Mouse (Mus musculus) limb, embryonic 15.5 days (tissue): ENCODE measurements at regions not wholly inside any gene's neighbourhood (a gene's known extent, or its start where the extent isn't known, plus 50 kb on each side); places are given as distances from the start of the nearest gene placed in this dataset.

ENCODE experiments used
- ATAC-seq: fragments of 200-750 bp; cut with Nextera tagmentation; 2 replicates; pipeline ENCODE4 v1.8.0; 2017; ENCODE audit warnings: low read depth, moderate TSS enrichment; ENCODE audit not compliant: insufficient number of reproducible peaks, low FRiP score, low TSS enrichment
- H3K27ac ChIP-seq: fragments of 300-500 bp; sonication (generic); 2 replicates; pipeline ENCODE4 v1.5.1; 2015; ENCODE audit warnings: moderate library complexity, mild to moderate bottlenecking, inconsistent platforms
- H3K27me3 ChIP-seq: fragments of 300-500 bp; sonication (generic); 2 replicates; pipeline ENCODE4 v1.6.1; 2015; ENCODE audit warnings: inconsistent platforms
- H3K36me3 ChIP-seq: fragments of 300-500 bp; sonication (generic); 2 replicates; pipeline ENCODE4 v1.6.1; 2015; ENCODE audit warnings: inconsistent platforms
- H3K4me1 ChIP-seq: fragments of 300-500 bp; sonication (generic); 2 replicates; pipeline ENCODE4 v1.6.1; 2015; ENCODE audit warnings: inconsistent platforms
- H3K4me2 ChIP-seq: fragments of 300-500 bp; sonication (generic); 2 replicates; pipeline ENCODE4 v1.6.1; 2015; ENCODE audit warnings: mild to moderate bottlenecking, inconsistent platforms
- H3K4me3 ChIP-seq: fragments of 300-500 bp; sonication (generic); 2 replicates; pipeline ENCODE4 v1.5.1; 2015; ENCODE audit warnings: mild to moderate bottlenecking, inconsistent platforms
- H3K9ac ChIP-seq: fragments of 300-500 bp; sonication (generic); 2 replicates; pipeline ENCODE4 v1.6.1; 2015; ENCODE audit warnings: inconsistent platforms
- H3K9me3 ChIP-seq: fragments of 300-500 bp; sonication (generic); 2 replicates; pipeline ENCODE4 v1.6.1; 2016; ENCODE audit warnings: inconsistent platforms
- WGBS: fragments of 180-500 bp; shearing (Covaris S2); methylation state at CpG from one replicate; pipeline ENCODE4 v1.1.7; 2015; 5-methylcytosine and 5-hydroxymethylcytosine counted together

DNA sequence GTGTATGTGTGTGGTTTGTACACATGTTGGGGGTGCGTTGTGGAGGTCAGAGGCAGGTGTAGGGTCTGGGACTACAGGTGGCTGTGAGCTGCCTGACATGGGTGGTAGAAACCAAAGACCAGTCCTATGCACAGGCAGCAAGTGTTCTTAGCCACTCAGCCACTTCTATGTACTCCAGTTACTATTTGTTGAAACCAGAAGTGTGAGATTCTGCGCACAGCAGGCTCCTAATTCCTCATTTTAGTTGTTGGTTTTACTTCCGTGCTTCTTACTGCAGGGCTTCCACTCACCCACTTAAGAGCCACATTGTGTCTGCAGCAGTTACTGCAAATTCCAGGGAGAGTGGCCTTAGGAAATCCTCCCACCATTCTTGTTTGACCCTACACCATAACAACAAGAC is 208.0 kb upstream of the Runx1 start:
- H3K9me3 ChIP-seq, result no peaks in the 10 kb centered on the region
- H3K4me1 ChIP-seq, result no peaks in the 10 kb centered on the region
- H3K27me3 ChIP-seq, result no peaks in the 10 kb centered on the region
- no peak overlapping the region for H3K4me3 ChIP-seq
- H3K27ac ChIP-seq, result no peak overlapping the region
- WGBS, result 71% methylated on average over 3 of the region's 3 CpGs
- no peaks in the 10 kb centered on the region for H3K36me3 ChIP-seq
- no peak overlapping the region for H3K4me2 ChIP-seq
- ATAC-seq, result no peak
- H3K9ac ChIP-seq, result no peak overlapping the region

DNA sequence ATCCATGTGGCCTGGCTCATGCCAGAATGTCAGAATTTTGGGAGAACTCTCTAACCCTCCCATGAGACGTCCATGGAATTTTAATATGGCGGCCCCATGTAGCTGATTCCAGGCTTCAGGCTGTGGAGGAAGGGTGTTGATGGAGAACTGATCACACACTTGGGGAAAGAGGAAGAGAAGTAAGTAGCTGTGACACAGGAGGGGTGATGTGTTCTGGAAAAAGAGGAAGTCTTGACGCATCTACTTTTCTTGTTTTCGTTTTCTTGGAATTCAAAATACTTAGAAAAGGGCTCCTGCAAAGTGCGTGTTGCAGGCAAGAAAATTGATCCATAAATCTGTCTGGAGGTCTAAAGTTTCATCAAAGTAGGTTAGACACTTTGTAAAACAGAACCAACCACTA is 205.7 kb upstream of the Runx1 start:
- no peak overlapping the region for H3K27ac ChIP-seq
- no peak overlapping the region for H3K4me2 ChIP-seq

DNA sequence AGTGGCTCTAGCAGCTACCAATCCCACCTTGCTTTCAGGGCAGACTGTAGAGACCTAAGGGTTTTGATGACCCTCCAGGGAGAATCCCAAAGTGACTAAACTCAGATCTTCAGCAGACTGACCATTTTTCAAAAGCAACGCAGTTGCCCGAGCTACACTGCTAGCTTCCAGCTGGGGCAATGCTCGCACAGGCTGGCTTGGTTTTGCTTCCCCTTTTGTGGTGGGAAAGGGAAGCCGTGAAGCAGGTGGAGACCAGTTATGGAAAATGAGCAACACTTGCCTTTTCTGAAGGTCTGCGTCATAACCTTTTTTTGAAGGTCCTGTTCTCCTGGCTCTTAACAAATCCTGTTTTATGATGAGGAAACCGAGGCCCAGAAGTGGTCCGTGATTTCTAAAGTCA is 202.7 kb upstream of the Runx1 start:
- H3K36me3 ChIP-seq, result no peaks in the 10 kb centered on the region
- no peak overlapping the region for H3K9ac ChIP-seq
- no peak for ATAC-seq
- no peak overlapping the region for H3K27ac ChIP-seq
- H3K4me2 ChIP-seq, result no peak overlapping the region
- no peak overlapping the region for H3K4me3 ChIP-seq
- H3K4me1 ChIP-seq, result 0 out of 2 replicates have a peak, but pooled peaks cover 2% of the 10 kb centered on the region
- no peaks in the 10 kb centered on the region for H3K9me3 ChIP-seq
- WGBS, result 64% methylated on average over 7 of the region's 7 CpGs
- no peaks in the 10 kb centered on the region for H3K27me3 ChIP-seq

More for the DNA sequence above, 205.7 kb upstream of the Runx1 start:
- Histone ChIP-seq H3K27me3 (no peaks in the 10 kb centered on the region), H3K4me3 (no peak overlapping the region), H3K9ac (no peak overlapping the region), H3K4me1 (no peaks in the 10 kb centered on the region), H3K36me3 (no peaks in the 10 kb centered on the region), H3K9me3 (no peaks in the 10 kb centered on the region)
- 56% methylated on average over 5 of the region's 5 CpGs for WGBS
- no peak for ATAC-seq

DNA sequence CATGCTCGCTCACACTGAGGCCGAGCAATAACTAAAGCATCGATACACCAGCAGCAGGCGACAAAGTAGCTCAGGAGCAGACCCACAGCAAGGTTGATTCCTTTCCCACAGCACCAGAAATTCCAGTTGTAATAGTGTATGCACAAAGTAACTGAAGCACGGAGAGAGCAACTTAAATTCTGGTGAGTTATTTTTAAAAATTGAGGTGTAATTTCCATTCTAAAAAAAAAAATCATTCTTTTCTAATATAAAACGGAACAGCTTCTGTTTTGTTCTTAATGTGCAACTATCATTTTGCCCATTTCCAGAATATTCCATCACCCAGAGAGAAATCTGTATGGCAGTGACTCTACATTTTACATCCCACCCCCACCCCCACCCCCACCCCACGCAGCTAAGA is 202.1 kb upstream of the Runx1 start:
- no peak overlapping the region for H3K9ac ChIP-seq
- 0 out of 2 replicates have a peak, but pooled peaks cover 2% of the 10 kb centered on the region for H3K4me1 ChIP-seq
- no peak overlapping the region for H3K27ac ChIP-seq
- H3K9me3 ChIP-seq, result no peaks in the 10 kb centered on the region
- no peak overlapping the region for H3K4me3 ChIP-seq
- H3K4me2 ChIP-seq, result no peak overlapping the region
- WGBS, result 74% methylated on average over 7 of the region's 7 CpGs
- ATAC-seq, result no peak
- no peaks in the 10 kb centered on the region for H3K36me3 ChIP-seq
- H3K27me3 ChIP-seq, result no peaks in the 10 kb centered on the region

DNA sequence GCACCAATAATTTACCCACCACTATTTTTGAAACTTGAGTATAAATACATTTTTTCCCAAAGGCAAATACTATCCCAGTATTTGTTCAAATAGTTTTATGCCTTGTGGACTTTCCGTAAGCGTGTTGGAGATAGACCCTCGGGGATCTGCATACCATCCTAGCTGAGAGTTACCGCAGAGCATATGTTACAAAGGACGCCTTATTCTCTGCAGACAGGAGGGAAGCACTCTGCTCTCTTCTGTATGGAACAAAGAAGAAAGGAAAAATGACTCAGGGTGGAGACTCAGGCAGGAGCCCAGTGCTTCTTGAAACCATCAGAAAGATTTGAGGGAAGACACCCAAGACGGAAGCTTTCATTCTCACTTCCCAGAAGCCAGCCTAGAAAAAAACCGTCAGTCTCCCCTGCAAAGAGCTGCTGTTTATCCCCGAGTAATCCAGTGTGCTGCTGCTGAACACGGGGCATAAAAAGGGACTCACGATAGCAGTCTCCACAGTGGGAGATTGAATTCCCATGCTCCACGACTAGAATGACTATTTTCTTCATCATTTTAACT is 200.2 kb upstream of the Runx1 start:
- H3K4me3 ChIP-seq, result no peak overlapping the region
- H3K9me3 ChIP-seq, result no peaks in the 10 kb centered on the region
- H3K4me1 ChIP-seq, result 0 out of 2 replicates have a peak, but pooled peaks cover 2% of the 10 kb centered on the region
- no peak overlapping the region for H3K27ac ChIP-seq
- H3K9ac ChIP-seq, result no peak overlapping the region
- WGBS, result 43% methylated on average over 11 of the region's 11 CpGs
- H3K27me3 ChIP-seq, result no peaks in the 10 kb centered on the region
- H3K36me3 ChIP-seq, result no peaks in the 10 kb centered on the region
- ATAC-seq, result no peak
- no peak overlapping the region for H3K4me2 ChIP-seq

DNA sequence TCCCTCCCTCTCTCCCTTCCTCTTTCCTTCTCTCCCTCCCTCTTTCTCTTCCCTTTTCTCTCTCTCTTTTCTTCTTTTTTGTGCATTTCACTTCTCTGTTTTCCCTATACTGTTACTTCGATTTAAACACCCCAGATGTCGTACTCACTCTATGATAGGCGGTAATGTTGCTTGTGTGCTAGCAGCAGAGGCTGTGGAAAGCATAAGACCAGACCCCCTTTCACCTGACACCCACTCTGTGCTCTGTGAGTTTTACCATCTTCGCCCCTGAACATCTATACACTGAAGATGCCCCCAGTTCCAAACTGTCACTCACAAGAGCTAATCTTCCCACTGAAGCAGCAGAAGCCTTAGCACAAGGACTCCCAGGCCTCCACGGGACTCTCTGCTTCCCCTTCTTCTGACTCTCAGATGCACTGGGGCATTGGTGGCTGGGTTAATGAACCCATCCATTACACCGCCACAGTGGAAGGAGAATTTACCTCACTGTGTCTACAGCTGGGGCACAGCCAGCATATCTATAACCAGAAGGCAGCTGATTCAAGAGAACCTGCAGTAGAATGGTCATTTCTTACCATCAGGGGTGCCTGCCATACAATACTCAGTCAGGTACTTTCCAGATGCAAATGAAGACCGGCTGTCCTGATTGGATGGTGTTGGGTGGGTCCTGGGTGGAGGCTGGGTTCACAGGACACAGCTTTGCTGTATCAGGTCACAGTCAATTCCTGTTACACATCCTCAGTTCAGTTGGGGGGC is 194.0 kb upstream of the Runx1 start:
- Histone ChIP-seq H3K9me3 (no peaks in the 10 kb centered on the region), H3K4me2 (no peak overlapping the region), H3K36me3 (no peaks in the 10 kb centered on the region), H3K4me1 (peaks cover 10% of the 10 kb centered on the region; the same call in 1 of the 2 replicates), H3K4me3 (no peak overlapping the region), H3K27me3 (0 out of 2 replicates have a peak, but pooled peaks cover 3% of the 10 kb centered on the region), H3K27ac (no peak overlapping the region), H3K9ac (no peak overlapping the region)
- 75% methylated on average over 7 of the region's 7 CpGs for WGBS
- ATAC-seq, result no peak

DNA sequence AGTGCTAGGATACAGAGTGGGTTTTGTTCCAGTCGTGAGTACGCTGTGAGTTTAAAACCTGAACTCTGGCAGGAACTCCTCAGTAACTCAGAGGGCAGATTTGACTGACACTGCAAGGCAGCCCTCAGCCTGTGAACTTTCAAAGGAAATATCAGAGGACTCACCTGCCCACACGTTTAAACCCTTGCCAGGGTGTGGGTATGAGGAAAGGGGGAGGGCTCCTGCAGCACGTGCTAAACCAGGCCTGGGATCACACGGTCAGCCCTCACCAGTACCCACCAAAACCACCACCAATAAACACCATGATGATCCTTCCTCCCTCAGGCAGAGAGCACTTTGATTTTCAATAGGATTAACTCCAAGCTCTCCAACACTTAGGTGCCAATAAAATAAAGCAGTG is 192.8 kb upstream of the Runx1 start:
- no peak overlapping the region for H3K9ac ChIP-seq
- 0 out of 2 replicates have a peak, but pooled peaks cover 3% of the 10 kb centered on the region for H3K27me3 ChIP-seq
- no peak overlapping the region for H3K4me3 ChIP-seq
- H3K9me3 ChIP-seq, result no peaks in the 10 kb centered on the region
- H3K27ac ChIP-seq, result no peak overlapping the region
- no peak for ATAC-seq
- H3K36me3 ChIP-seq, result no peaks in the 10 kb centered on the region
- WGBS, result 37% methylated on average over 5 of the region's 5 CpGs
- H3K4me1 ChIP-seq, result peaks cover 17% of the 10 kb centered on the region
- H3K4me2 ChIP-seq, result no peak overlapping the region

DNA sequence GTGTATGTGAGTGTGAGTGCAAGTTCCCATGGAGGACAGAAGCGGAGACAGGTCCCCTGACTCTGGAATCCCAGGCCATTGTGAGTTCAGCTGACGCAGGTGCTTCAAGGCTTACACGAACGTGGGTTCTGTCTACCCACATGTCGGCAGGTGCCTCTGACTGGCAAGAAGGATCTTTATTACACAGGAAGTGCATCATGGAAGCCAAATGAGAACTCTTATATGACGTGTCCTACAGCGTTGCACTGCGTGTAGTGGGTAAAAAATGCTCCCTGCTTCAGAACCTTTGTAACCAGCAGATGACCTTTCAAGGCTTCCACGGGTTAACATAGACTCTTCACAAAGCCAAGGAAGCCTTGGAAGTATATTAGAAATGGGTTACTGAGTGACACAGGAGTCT is 191.1 kb upstream of the Runx1 start:
- no peaks in the 10 kb centered on the region for H3K36me3 ChIP-seq
- no peak for ATAC-seq
- H3K9ac ChIP-seq, result no peak overlapping the region
- peaks cover 18% of the 10 kb centered on the region for H3K4me1 ChIP-seq
- H3K9me3 ChIP-seq, result no peaks in the 10 kb centered on the region
- no peak overlapping the region for H3K27ac ChIP-seq
- H3K27me3 ChIP-seq, result 0 out of 2 replicates have a peak, but pooled peaks cover 3% of the 10 kb centered on the region
- H3K4me3 ChIP-seq, result no peak overlapping the region
- H3K4me2 ChIP-seq, result no peak overlapping the region
- WGBS, result 84% methylated on average over 9 of the region's 9 CpGs

DNA sequence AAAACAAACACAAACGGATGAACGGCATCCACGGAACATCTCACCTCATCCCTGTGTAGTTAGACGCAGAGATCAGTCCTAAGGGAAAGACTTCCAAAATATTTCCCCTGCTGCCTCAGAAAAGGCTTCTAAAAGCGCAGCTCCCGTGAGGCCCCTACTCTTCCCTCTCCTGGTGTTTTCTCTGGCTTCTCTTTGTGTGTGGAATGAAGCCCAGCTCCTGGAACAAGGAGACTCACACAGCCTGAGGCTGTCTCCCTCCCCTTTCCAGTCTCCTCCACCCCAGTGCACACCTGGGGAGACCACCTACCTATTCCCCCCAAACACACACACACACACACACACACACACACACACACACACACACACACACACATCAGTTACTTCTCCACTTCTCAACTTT is 189.7 kb upstream of the Runx1 start:
- no peak overlapping the region for H3K4me3 ChIP-seq
- no peak for ATAC-seq
- 39% methylated on average over 6 of the region's 6 CpGs for WGBS
- H3K27ac ChIP-seq, result no peak overlapping the region
- H3K27me3 ChIP-seq, result 0 out of 2 replicates have a peak, but pooled peaks cover 1% of the 10 kb centered on the region
- peaks cover 18% of the 10 kb centered on the region for H3K4me1 ChIP-seq
- no peaks in the 10 kb centered on the region for H3K36me3 ChIP-seq
- H3K4me2 ChIP-seq, result no peak overlapping the region
- H3K9me3 ChIP-seq, result no peaks in the 10 kb centered on the region
- no peak overlapping the region for H3K9ac ChIP-seq

DNA sequence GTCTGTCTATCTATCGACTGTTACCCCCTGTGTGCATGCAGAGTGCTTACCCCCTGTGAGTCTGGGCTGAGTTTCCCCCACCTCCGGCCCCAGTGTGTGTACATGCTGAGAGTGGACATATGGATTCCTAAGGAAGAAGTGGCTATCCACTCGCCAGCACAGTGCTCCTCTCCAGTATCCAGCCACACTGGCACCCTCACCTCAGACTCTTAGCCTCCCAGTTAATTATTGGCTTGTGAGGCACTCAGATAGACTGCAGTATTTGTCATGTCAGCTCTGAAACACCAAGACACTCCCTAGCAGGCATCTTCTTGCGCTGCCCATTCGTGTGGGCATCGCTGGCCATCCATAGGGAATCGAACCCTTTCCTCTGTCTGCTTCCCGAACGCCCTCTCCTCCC is 189.0 kb upstream of the Runx1 start:
- Histone ChIP-seq H3K9ac (no peak overlapping the region), H3K36me3 (no peaks in the 10 kb centered on the region), H3K4me1 (peaks cover 18% of the 10 kb centered on the region), H3K27me3 (no peaks in the 10 kb centered on the region), H3K4me3 (no peak overlapping the region), H3K4me2 (no peak overlapping the region), H3K27ac (no peak overlapping the region), H3K9me3 (no peaks in the 10 kb centered on the region)
- 90% methylated on average over 9 of the region's 9 CpGs for WGBS
- ATAC-seq, result no peak

DNA sequence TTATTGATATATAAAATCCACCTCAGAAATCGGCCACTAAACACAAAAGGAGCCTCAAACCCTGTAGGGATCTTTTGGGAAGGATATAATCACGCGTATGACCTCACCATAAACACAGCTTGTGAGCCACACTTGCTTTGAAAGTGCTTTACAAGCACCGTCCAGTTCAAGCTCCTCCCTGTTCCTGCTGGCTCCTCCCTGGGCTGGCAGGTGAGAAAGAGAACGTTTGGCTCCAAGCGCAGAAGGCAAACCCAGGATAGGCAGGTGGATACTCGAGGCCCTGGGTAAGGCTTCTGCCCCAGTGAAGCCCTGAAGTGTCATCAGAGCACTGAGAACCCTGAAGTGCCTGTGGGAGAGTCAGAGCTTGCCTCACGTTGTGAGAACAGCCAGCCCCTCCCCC is 187.9 kb upstream of the Runx1 start:
- WGBS, result 20% methylated on average over 8 of the region's 8 CpGs
- no peaks in the 10 kb centered on the region for H3K27me3 ChIP-seq

DNA sequence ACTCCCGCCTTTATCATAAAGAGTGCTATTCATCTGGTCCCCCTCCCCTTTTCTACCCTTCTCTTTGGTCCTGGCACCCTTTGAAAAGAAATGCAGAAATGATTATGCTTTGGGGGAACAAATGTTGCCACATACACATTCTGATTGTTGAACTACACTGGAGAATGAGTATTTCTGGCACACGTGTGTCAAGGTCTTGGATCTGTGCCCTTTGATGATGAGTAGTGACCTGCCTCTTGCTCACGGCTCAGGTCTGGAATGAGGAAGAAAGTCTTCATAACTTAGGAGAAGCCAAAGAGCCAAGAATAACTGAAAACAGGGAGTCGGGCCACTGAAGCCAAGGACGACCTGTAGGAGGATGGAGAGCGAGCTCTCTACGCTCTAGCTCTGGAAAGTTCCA is 187.3 kb upstream of the Runx1 start:
- H3K36me3 ChIP-seq, result no peaks in the 10 kb centered on the region
- H3K4me2 ChIP-seq, result no peak overlapping the region
- WGBS, result 55% methylated on average over 7 of the region's 7 CpGs
- no peak overlapping the region for H3K9ac ChIP-seq
- H3K9me3 ChIP-seq, result no peaks in the 10 kb centered on the region
- no peak overlapping the region for H3K27ac ChIP-seq
- no peak overlapping the region for H3K4me3 ChIP-seq
- H3K4me1 ChIP-seq, result peaks cover 13% of the 10 kb centered on the region
- no peak for ATAC-seq
- no peaks in the 10 kb centered on the region for H3K27me3 ChIP-seq

More for the DNA sequence above, 187.9 kb upstream of the Runx1 start:
- Histone ChIP-seq H3K9me3 (no peaks in the 10 kb centered on the region), H3K4me1 (peaks cover 16% of the 10 kb centered on the region), H3K36me3 (no peaks in the 10 kb centered on the region), H3K27ac (no peak overlapping the region), H3K4me2 (no peak overlapping the region), H3K9ac (no peak overlapping the region), H3K4me3 (no peak overlapping the region)
- 0 out of 2 replicates have a peak, but pooled peaks have one; percentile 41 for ATAC-seq
